Mouse (Mus musculus) megakaryocyte-erythroid progenitor cell, adult 5-6 weeks (primary cell): Measurements from ENCODE around the gene Mctp1. TPM values are rescaled to one million over a fixed set of nuclear protein-coding genes. Genes with fewer than 3 reads are reported as not detected.

ENCODE experiments used
- ATAC-seq: replicated peaks from 2 replicates; pipeline ENCODE4 v1.8.0; 2016; ENCODE audit warnings: mild to moderate bottlenecking, inconsistent platforms; ENCODE audit not compliant: severe bottlenecking, poor library complexity, low FRiP score, low TSS enrichment
- total RNA-seq, 2 experiments: library from RNA; stranded (forward) in 1 of 2; stranded (reverse) in 1 of 2; fragments of 200-1000, 215-1000 nt in 1 of 2; fragments of >200 nt in 1 of 2; fragmentation: Nextera tagmentation in 1 of 2; gene quantifications; 2 replicates each; pipeline ENCODE4 v1.2.3; 2014 to 2017

Mctp1 gene
- total RNA-seq, 2 experiments from 2014 or later = 2.5 to 6.4 TPM

GRCm38 (mm10) chr13:77048461-77048860, 664.1 kb downstream of the Mctp1 start:
- ATAC-seq = no peak

- no peak for ATAC-seq
These were observed 665.4 kb downstream of the Mctp1 start for GRCm38 (mm10) chr13:77049736-77050135.

GRCm38 (mm10) chr13:77063221-77063620, 678.9 kb downstream of the Mctp1 start:
- no peak for ATAC-seq

GRCm38 (mm10) chr13:77068847-77069246, 684.5 kb downstream of the Mctp1 start:
- ATAC-seq = no peak

GRCm38 (mm10) chr13:77072030-77072429, 687.7 kb downstream of the Mctp1 start:
- ATAC-seq = no peak

Other genes with a start within 250 kb of the Mctp1 start
- gene Fam81b, start 79.5 kb upstream of the Mctp1 start, total RNA-seq (2014; fragmentation: Nextera tagmentation) = not detected in 2 replicates
- not detected in 2 replicates for gene Fam81b, start 79.5 kb upstream of the Mctp1 start, total RNA-seq (2017)